Mouse (Mus musculus) layer of hippocampus, adult 8-10 months (tissue): Measurements from ENCODE around the gene Lsm6. TPM values are rescaled to one million over a fixed set of nuclear protein-coding genes. Genes with fewer than 3 reads are reported as not detected.

Source experiments
- DNase-seq, 2 experiments: peaks; one replicate each; pipeline ENCODE4 v3.0.0; 2022; ENCODE audit warnings: low spot score in 2 of 2
- total RNA-seq, 4 experiments: library from RNA; stranded (reverse); gene quantifications; 2 replicates each; pipeline ENCODE4 v1.2.4; 2022

Lsm6 gene
- total RNA-seq, 4 experiments from 2014 or later: 45.7 to 55.7 (median 53.8) TPM

DNA sequence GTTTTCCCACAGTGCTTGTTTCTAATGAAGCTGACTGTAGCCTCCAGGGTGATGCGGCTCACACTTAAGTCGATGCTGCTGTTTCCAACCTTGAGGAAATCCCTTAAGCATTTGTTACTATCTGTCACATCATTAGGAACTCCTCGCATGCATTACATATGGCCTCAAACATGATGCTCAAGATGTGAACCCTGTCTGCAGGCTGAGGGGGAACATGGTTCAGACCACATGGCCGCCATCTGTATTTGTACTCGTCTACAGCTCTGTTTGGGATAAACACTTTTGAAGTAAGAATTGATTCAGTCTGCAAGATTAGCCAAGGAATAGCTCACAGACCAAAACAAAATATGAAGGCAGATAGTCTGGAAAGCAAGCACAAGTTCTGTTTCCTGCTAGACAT lies 14.9 kb downstream of the Lsm6 start:
- peak in 1 of 2 experiments; percentile 11 for DNase-seq

- no peak for DNase-seq
Observed at GRCm38 (mm10) chr8:78801201-78801600, 19.7 kb downstream of the Lsm6 start.

DNA sequence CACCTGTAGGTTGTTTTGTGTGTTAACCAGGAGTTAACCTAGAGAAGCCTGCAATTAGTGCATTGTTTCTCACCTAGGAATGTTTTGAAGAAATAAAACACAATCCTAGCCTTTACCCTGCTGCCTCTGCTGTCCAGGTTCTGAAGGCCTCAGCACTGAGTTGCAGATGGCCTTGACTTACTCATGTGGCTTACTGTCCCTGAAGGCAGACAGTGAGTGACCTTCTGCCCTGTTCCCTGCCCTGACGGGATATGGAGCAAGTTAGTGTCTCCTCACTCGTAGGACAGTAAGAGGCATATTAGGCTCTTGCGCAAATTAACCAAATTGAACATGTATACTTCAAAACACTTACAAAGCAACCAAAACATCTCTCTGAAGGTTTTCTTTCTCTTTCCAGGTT lies 22.3 kb downstream of the Lsm6 start:
- no peak for DNase-seq

DNA sequence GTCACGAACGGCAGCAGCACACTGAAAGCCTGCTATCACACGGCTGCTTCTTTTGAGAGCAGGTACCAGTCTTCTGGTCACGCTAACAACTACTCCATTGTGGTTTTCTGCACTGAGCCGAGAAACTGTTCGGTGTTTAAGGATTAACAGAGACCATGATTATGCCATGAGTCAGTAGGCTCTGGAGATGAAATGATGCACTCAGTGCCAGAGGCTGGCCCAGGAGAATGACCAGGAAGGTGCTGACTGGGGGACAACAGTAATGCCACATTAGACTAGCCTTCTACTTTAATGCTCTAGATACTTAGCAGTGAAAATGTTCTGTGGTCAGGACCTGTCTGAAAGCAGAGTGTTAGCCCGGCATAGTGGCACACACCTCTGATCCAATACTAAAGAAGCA lies 23.0 kb downstream of the Lsm6 start:
- DNase-seq: no peak

GRCm38 (mm10) chr8:78793231-78793630 lies 27.7 kb downstream of the Lsm6 start:
- DNase-seq: no peak

DNA sequence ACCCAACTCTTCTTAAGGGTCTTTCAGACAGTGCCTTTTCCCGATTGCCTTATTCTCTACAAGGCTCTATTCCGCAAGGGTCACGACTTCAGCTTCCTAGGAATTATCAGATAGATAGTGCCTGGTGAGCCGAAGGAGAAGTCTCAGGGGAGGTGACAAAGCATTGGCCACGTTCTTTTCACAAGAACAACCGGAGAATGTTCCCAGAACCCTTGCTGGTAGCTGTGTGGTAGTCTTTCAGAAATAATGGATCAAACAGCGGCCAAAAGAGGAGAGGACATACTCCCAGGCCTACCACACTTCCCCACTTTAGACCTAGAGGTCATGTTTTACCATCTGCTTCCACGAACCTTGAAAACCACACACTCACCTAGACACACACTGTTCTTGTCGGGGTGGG lies 44.1 kb downstream of the Lsm6 start:
- no peak for DNase-seq

DNA sequence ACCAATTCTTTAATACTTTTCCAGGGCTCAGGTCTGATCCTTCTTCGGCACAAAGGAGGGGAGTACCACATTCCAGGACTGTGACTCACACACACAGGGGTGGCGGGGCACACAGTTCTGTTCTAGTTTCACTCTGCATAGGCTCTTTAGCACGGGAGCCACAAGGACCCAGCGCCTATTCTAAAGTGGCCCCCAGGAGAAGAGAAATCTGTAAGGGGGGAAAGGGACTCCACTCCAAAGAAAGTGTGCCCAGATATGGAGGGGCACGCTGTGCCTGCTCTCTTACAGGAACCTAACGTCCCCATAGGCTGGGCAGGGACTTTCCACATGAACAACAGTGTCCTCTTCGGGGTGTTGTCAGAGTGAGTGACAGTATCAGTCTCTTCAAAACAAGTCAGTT lies 49.7 kb downstream of the Lsm6 start:
- DNase-seq: no peak

GRCm38 (mm10) chr8:78770584-78770983 lies 50.4 kb downstream of the Lsm6 start:
- no peak for DNase-seq

GRCm38 (mm10) chr8:78765556-78765955 lies 55.4 kb downstream of the Lsm6 start:
- no peak for DNase-seq

DNA sequence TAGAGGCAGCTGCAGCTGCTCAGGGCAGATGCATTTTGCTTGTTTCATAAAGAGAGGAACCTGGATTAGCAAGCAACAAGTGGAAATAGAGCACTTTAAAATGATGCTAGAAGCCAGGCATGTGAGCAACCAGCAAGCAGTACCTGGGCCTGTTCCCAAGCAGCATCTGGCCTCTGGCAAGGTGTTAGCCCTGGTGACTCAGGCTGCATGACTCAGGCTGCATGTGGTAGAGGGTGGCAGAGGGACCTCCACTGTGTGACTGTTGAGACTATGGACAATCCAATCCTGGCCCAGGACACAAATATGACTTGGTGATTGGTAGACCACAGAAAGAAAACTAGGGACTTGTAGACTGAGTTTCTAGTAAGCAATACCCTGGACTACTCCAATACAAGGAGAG lies 56.0 kb downstream of the Lsm6 start:
- DNase-seq: no peak

GRCm38 (mm10) chr8:78759139-78759538 lies 61.8 kb downstream of the Lsm6 start:
- no peak for DNase-seq

DNA sequence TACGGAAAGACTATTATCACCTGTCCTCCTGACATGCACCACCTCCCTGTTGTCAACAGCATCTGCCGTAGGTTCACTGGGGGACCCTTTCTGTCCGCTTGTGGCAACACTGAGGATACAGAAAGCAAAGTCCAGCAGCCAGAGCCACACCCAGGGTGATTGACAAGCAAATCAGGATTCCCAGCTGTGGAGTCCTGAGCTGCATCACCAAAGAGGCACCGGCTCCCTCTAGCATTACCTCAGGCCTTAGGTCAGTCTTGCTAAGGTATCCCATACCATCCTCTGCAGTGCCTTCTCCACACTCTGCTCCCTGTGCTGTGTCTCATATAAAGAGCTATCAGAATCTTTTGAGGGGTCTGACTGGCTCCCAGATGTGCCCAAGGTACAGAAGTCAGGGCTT lies 66.0 kb downstream of the Lsm6 start:
- no peak for DNase-seq

Other genes starting within 250 kb of the Lsm6 start
- 10 to 100 TPM; 30.4 to 33.4 (median 32.7) TPM for gene Zfp827, start 207.3 kb upstream of the Lsm6 start, total RNA-seq